Mouse (Mus musculus): ENCODE data around the gene Galnt18.

The Galnt18 gene

DNA sequence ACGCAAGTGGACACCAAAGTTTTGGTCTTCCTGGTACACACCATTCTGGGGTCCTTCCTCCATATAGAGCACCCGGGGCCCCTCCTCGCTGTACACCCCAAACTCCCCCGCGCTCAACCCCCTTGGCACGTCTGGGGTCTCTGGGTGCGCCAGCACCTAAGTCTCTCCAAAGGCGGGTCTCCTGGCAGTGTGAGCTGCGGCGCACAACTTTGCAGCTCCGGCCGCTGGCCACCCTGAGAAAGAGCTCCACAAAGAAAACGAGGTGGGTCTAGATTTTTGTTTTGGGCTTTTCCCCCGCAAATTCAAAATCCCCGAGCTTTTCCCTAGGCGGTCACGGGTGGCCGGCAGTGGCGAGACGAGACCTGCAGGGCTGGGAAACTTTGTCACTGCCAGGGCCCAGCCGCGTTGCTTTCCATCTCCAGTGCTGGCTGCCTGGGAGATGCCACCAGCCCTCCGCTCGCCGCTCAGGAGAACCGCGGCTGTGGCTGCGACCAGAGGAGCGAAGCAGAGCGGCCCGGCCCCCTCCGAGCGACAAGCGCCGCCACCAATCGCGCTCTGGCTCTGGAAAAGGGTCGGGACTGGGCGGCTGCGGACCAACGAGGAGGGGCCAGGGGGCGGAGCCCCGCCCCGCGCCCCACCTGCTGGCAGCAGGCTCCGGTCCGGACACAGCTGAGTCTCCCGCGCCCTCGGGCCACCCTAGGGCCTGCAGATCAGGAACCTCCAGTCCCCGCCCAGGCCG lies at the start of gene Galnt18:
Gene Galnt18 (minus strand): TSS at position 474 of the 739 bp plus-strand sequence.
- DNase-seq: peak; percentile 95

DNA sequence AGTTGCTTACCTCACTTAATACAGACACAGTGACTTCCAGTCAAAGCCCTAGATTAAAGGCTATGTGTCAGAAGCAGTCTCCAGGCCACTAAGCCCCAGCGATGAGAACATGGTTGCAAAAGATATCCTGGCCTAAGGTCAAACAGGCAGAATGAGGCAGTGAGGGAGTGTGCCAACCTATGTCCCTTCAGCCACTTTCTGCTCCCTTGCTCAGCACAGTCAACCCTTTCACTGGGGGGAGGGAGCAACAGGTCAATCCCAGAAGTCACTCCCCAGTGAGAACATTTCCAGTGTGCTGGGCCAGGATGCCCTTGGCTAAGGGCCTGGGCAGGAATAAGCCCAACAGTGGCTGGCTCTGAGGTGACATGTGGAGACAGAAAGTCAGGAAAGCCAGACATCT lies 47.6 kb upstream of the Galnt18 start:
- DNase-seq: no peak

DNA sequence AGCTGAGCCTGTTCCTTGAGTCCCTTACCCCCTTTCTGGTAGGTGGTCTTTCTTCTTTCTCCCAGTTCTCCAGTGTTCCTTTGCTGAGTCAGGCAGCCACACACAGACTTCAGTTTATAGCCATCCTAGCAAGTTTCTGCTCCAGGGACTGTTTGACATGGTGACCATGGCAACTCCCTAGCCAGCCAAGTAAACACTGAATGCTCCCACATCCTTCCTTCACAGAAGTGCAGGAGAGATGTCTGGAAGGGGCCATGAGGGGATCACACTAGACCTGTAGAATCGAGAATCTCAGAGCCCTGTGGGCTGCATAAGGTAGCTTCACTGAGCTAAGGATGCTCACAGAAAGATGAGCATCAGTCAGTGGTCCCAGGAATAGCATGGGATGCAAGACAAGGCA lies 33.3 kb upstream of the Galnt18 start:
- DNase-seq: peak; percentile 18

DNA sequence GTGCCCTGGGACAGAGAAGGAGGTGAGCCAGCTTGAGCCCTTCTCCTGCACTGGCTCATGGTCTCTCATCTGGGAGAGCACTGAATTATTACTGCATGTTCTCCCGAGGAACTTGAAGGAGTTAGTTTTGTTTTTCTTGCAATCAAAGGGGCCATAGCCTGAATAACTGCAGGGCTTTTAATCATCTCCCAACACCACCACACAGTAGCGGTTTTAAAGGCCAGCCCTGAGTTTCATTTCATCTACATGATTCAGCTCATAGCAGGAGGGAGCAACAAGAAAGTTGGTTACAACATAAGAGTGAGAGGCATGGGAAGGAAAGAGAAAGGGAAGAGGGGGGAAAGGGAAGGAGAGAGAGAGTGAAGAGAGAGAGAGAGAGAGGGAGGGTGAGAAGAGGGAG lies 31.3 kb upstream of the Galnt18 start:
- DNase-seq: no peak

DNA sequence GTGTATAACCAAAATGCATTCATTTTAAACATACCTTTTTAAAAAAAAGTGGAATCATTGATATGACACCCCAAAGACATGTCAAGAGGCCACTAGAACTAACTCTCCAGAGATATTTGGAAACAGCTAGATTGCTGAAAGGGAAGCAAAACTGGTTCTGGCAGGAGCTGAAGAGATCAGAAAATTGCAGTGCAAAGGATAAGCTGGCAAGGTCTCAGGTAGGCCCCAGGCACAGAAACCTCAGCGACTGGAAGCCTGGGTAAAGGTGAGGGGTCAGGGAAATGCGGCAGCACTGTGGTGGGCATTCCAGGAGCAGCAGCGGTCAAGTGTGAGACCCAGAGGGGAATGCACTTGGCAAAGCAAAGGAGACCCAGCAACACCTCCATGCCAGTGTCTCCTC lies 30.0 kb upstream of the Galnt18 start:
- no peak for DNase-seq

DNA sequence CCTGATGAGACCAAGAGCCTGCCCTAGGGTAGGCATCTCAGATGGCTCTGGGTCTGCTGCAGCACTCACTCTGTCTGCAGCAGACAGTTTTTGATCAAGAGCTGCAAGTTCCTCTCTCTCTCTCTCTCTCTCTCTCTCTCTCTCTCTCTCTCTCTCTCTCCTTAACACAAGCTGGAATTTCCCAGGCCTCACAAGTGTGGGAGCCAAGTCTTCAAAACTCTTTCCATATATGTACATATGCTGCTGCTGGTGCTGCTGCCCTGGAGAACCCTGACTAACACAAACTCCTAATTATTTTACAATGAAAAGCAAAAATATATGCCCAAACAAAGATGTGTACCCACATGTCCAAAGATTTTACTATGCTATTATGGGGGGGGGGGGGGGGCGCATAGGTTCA lies 26.3 kb upstream of the Galnt18 start:
- DNase-seq: no peak

DNA sequence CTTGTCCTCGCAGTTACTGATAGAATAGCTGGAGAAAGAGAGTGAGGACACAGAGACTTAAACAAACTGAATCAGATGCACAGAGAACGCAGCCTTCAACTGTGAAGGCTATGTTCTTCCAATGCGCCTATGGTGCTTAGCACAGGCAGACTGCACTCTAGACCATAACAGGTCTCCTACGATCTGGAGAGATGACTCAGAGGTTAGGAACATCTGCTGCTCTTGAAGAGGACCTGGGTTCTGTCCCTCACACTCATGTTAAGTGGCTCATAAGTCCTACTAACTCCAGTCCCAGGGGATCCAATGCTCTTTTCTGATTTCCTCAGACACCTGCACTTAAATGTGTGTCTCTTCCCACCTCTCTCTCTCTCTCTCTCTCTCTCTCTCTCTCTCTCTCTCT lies 24.9 kb upstream of the Galnt18 start:
- DNase-seq: no peak

DNA sequence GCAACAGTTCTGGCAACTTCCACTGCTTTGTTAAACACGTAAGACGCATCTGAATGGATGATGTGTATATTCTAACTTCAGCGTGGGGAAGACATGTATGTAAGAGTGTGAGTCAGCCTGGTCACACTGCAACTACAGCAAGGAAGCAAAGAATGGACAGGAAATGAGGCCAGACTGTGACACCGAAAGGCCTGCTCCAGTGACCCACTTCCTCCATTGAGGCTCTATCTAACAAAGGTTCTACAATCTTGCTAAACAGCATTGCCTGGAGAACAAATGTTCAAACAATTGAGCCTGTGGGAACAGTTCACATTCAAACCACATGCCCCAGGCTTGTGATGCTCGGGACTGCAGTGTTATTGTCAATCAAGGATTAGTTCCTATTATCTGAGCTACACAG lies 21.0 kb upstream of the Galnt18 start:
- no peak for DNase-seq

DNA sequence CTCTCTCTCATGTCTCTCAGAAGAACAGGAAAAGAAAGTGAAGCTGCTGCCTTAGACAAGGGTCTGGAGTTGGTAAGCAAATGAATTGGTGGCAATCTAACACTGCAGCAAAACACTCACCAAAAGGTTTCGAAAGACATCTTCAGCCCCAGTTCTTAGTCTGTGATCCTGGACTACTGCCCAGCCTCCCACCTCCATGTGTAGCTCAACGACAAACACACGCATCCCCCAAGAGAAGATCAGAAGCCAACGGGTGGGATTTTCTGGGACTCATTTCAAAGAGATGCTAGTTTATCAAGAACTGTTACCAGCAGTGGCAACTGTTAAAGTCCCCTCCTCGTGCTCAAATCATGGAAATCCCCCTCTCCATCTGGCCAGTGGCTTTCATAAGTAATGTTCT lies 20.3 kb upstream of the Galnt18 start:
- DNase-seq: no peak

DNA sequence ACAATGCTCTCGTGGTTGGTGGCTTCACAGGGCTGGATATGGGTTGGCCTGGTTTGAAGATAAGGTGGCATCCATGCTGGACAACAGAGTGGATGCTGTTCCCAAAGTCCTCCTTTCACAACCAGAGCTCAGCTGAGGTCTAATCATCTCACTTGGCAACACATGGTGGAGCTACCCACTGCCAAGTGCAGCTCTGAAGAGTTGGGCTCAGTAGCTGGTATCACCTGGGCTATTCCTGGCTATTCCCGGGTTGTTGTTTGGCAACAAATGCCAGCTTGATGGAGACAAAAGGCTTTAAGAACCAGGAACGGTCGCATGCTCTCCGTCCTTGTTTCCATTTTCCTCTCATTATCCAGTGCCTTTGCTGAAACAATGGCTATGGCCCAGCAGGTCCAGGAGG lies 19.2 kb upstream of the Galnt18 start:
- no peak for DNase-seq

DNA sequence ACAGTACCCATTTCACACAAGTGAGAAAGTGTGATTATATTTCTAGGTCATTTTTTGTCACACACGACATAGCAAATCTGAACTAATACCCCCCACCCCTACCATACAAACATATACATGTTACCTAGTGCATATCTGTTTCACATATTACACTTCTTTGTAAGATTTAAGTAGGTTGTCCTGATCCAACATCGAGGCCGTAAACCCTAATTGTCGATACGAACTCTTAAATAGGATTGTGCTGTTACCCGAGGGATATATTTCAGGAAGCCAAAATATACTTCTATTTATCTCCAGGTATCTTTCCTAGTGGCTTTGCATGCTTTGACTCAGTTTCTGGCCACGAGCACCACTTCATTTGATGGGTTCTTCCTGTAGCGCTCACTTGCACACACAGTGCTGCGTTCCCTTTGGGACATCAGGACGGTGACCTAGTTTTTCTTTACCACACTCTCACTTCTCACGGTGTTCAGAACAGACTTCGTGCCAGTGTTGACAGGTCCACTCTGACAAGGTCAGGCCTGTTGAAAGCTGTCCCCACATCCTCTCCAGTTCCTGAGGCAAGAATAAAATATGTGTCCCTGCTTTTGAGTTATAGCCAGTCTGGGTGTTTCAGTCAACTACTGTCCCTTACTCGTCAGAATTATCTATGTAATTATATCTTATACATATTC lies 17.7 kb upstream of the Galnt18 start:
- no peak for DNase-seq

DNA sequence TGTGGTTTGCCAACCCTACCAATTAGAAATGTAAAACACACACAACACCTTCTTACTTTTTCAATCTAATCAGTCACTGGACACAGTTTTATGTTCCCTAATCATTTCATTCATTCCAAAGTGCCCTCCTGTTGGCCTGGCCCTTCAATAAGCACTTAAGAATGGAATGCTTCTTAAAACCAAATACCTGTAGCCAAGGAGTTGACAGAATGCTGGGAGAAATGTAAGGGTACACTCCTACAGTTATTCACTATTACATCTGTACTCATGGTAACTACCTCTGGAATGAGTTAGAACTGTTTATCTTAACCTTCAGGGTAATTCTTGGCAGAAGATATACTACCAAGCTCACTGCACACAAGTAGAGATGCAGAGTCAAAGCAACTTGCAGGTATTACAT lies 15.3 kb upstream of the Galnt18 start:
- DNase-seq: no peak

DNA sequence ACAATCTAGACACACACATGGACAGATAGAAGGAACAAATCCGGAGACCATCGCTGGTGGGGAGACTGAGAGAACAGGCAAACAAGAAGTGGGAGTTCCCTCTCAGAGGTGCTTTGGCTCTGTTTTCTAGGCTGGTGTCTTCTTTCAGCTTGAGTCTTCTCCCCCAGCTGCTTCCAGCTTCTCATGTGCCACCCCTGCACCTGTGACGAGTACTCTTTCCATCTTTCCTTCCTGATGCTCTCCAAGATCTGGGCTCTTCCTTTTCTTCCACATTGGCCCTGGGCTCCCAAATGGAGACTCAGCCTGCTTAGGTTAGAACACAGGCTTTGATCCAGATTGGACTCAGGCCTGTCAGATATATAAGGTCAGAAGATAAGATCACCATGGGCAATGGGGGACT lies 12.4 kb upstream of the Galnt18 start:
- DNase-seq: no peak

DNA sequence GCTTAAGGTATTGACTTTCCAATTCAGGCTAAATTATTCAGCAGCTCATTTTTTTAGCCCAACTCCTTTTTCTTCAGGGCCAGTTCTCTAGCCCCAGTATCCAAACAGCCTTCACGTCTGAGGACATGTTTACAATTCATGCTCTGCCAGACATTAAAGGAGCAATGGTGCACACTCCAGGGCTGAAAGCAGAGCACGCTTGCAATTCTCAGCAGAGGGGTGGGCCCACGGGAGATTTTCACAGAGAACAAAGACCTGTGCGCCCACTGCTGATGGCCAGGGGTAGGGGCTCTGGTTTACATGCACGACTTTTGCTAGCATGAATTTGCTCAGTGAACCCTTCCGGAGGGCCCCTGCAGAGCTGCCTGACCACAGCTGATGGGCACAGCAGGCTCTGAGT lies 11.6 kb upstream of the Galnt18 start:
- DNase-seq: no peak

DNA sequence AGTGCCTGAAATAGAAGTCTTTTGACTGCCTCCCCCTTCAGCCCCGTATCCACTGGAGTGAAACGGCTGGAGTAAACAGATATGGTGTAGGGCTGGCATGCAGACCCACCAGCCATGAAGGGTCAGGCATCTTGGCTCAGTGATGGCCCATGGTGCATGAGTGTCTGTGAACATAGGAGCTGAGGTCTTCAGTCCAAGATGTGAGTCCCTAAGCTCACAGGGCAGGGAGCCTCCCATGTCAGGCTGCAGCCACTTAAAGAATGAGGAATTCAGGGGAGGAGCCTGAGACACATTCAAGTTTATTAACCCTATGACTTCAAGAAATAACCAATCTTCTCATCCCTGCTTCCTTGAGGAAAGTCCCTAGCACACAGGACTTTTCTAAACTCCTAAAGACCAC lies 8.1 kb upstream of the Galnt18 start:
- DNase-seq: no peak

DNA sequence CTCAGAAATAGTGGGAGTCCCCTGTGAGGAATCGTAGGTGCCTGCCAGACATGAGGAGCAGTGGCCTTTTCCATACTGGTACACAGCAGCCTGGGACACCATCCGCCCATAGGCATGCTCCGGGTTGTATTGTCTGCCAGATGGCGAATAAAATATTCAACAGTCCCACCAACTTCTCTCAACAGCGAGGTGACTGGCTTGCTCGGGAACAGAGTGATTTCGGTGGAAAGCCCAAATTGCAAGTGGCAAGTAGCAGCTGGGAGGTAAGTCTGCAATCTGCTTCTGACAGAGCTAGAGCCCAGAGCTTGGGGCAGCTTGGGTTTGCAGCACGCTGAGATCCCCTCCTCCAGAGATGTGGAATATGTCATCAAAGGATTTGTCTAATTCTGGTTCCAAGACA lies 5.7 kb upstream of the Galnt18 start:
- no peak for DNase-seq

DNA sequence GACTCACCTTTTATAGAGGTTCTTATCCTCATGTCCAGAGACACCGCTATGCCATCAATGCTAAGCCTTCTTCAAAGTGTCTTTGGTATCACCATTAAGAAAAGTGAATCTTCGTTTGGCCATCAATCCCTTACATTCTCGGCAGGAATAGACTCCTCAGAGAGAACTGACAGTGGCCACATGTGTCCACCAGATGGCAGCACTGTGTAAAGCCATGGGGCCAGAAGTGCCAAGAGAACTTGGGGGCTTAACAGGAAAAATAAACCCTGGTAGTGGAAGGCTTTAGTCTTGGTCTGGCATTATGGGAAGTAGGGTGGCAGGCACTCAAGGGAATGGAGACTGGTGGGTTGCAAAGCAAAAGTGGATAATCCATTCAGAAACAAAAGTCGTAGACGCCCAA lies 2.3 kb upstream of the Galnt18 start:
- peak; percentile 86 for DNase-seq

DNA sequence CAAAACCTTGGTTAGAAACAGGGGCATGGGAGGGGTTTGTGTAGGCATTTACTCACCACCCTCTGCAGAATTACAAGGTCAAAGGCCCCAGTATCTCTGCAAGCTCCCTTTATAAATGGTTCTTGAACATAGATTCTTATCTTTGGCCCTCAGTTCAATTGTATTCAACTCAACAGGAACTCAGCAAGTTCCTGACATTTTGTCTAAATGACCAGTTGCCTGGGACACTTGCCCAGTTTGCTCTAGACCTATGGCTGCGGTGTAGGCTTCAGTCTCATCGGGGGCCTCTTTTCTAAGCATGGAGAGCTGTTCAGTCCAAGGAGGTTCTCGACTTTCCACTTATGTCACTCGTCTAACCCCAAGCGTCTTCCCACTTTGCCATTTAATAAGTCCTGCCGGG lies 1.5 kb upstream of the Galnt18 start:
- peak; percentile 70 for DNase-seq

DNA sequence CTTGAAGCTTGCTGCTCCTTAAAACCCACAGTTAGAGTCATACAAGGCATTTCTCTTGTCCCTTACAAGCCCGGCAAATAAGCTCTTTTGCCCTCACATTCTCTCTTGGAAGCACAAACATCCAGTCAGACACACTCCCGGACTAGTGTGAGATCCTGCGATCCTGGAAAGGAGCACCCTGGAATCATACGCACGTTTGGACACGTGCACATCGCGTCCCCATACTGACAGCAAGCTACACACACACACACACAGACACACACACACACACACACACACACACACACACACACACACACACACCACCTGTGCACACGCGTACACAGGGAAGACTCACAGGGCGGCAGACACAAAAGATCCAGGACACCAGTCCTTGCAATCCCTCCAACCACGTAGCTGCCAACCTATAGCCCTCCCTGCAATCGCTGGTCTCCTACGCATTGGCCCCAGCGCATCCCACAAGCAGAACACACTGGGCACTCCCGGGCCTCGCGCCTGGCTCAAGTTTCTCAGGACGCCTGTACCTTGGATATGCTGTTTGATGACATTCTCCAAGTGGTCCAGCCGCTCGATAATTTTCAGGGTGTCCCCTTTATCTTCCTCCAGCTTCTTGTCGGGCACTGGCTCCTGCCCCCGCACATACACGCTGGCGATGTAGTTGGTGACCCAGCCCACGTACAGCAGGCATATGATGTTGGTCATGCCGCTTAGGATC lies 831 bp downstream of the Galnt18 start:
- DNase-seq: no peak

DNA sequence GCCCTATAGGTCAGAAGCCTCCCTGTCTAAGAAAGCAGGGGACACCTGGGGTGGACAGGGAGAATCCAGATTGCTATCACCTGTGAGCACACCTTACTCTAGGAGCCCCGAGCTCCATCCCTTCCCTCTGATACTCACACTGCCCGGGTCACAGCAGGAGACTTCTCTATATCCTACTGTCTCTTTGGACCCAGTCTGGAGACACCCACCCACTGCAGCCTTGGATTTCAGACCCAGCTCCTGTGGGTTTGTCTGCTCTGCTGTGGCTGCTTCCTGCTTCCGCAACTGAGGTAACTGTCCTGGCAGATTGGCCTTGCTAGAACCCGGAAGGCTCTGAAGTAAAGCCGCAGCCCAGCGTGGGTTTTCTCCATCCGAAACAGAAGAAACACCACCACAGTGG lies 1.6 kb downstream of the Galnt18 start:
- DNase-seq: no peak

DNA sequence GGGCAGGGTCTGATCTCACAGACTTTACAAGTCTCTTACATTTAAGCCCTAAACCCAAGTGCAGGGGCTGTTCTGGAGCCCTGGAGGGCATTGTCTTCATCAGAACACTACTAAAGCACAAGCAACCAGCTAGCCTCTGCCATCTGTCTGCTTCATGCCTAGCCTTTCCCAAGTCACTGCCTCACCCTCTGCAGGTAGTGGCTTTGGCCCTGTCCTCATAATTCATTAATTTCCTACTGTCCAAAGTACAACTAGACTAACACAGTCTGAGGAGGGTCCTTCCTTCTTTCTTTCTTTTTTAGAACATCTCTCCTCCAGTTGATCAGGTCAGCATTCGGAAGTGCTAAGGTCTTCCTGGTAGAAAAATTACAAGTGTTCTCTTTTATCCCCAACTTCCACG lies 2.6 kb downstream of the Galnt18 start:
- DNase-seq: no peak

DNA sequence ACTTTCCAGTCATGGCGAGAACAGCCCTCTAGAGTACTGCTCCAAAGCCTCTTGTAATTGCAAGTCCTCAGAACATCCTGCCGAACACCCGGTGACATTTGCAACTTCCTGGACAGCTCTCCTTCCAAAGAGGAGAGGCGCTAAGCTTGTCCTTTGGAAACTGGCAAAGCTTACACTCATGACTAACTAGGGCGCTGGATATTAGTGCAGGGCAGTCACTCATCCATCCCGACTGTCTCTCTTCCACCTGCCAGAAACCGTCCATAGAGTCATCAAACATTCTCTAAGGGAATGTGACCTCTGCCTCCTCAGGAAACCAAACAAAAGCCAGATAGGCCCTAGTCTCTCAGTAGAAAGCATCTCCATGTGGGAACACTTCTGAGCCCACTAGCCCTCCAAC lies 3.6 kb downstream of the Galnt18 start:
- no peak for DNase-seq

DNA sequence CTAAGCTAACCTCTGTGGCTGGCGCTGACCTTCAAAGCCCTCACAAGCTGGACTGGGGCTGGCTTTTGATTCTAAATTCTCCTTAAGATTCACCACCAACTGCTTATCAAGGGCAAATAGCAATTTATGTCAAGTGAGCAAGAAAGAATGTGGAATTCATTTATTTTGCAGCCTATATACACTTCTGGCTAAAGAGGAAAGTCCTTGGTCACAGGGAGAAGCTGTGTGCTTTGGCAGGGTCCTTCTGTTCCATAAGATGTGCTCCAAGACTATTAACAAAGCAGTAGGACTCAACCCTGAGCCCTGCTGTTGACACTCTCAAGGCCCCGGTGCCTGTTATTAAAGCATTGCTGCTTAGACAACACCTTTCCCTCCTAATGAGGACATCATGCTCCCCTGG lies 7.4 kb downstream of the Galnt18 start:
- no peak for DNase-seq

DNA sequence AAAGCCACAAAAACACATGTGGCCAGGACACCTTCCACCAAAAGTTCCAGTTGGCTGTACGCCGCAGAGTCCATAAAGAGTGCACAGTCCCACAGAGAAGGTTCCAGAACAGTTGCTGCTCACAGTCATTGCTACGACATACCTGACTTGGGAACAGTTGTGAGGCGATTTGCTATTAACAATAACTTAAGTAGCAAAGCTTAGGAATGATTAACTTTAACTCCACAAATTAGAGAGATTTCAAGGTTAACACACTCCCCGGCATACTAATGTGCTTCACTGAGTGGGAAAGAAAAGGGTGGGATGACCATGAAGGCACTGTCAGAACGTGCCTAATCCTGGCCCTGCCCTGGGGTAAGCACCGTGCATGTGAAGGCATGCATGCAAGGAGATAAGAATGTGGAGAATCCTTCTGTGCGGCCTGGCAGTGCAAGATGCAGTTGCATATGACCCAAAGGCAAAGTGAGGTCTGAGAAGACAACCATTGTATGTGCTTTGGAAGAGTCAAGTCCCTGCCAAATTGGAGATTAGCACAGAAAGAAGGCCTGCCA lies 8.5 kb downstream of the Galnt18 start:
- no peak for DNase-seq

All from lung, postnatal 14 days (tissue).